Mouse (Mus musculus): ENCODE results near the gene Pla2g2e. TPM values are rescaled to one million over a fixed set of nuclear protein-coding genes. Genes with fewer than 3 reads are reported as not detected.

The Pla2g2e gene
- total and polyA plus RNA-seq, 2 experiments from 2014 or later: not detected

- H3K4me3 ChIP-seq (ENCODE audit: low read depth, low read length): no peak overlapping the region
- H3K27ac ChIP-seq (ENCODE audit: low read depth, low read length): peak overlapping the region; percentile 32; the same call in 1 of the 2 replicates
- H3K27me3 ChIP-seq (ENCODE audit: insufficient read depth, low read length): no peaks in the 10 kb centered on the region
- H3K9ac ChIP-seq (replicated peaks; ENCODE audit: low read length, poor library complexity, severe bottlenecking): no peak overlapping the region
- no peak overlapping the region for H3K4me2 ChIP-seq (ENCODE audit: low read depth, low read length, poor library complexity, severe bottlenecking)
- TF ChIP-seq CTCF (IDR thresholded peaks at IDR 0.05): no peak
- H3K4me1 ChIP-seq (ENCODE audit: insufficient read depth, low read length): 0 out of 2 replicates have a peak, but pooled peaks cover 3% of the 10 kb centered on the region
- ATAC-seq (ENCODE audit: low FRiP score) (no peak), DNase-seq (ENCODE audit: low spot score) (peak; percentile 37)
- H3K36me3 ChIP-seq (ENCODE audit: insufficient read depth, low read length): no peaks in the 10 kb centered on the region
- 68% methylated on average over 9 of the region's 9 CpGs for WGBS
- no peaks in the 10 kb centered on the region for H3K9me3 ChIP-seq (ENCODE audit: low read length)
Observed at GRCm38 (mm10) chr4:138855092-138855632, 22.6 kb upstream of the Pla2g2e start.

DNA sequence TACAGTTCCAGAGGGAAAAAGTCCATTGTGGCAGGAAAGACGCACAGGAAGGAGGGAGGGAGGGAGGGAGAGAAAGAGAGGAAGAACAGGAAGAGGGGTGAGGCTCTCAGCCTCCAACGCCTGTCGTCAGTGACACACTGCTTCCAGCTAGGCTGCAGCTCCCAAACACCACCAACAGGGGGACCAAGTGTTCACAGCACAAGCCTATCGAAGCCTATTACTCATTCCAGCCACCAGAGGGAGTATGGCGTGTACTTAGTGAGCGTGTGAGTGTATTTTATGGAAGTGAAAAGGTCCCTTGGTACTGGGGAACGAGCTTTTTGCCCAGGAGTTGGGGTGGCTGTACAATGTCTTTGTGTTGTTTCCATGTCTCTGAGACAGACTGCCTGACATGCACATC is 21.3 kb upstream of the Pla2g2e start:
- H3K4me3 ChIP-seq (ENCODE audit: low read depth, low read length): no peak overlapping the region
- peak; percentile 100 for TF ChIP-seq CTCF (IDR thresholded peaks at IDR 0.05)
- no peak overlapping the region for H3K9ac ChIP-seq (replicated peaks; ENCODE audit: low read length, poor library complexity, severe bottlenecking)
- ATAC-seq (ENCODE audit: low FRiP score) (0 out of 2 replicates have a peak, but pooled peaks have one; percentile 24), DNase-seq (ENCODE audit: low spot score) (peak; percentile 88)
- H3K9me3 ChIP-seq (ENCODE audit: low read length): no peaks in the 10 kb centered on the region
- no peak overlapping the region for H3K27ac ChIP-seq (ENCODE audit: low read depth, low read length)
- H3K27me3 ChIP-seq (ENCODE audit: insufficient read depth, low read length): no peaks in the 10 kb centered on the region
- H3K4me1 ChIP-seq (ENCODE audit: insufficient read depth, low read length): 0 out of 2 replicates have a peak, but pooled peaks cover 3% of the 10 kb centered on the region
- 31% methylated on average over 7 of the region's 7 CpGs for WGBS
- H3K36me3 ChIP-seq (ENCODE audit: insufficient read depth, low read length): no peaks in the 10 kb centered on the region
- no peak overlapping the region for H3K4me2 ChIP-seq (ENCODE audit: low read depth, low read length, poor library complexity, severe bottlenecking)

GRCm38 (mm10) chr4:138857576-138857975 is 20.2 kb upstream of the Pla2g2e start:
- Histone ChIP-seq H3K4me1 (ENCODE audit: insufficient read depth, low read length) (0 out of 2 replicates have a peak, but pooled peaks cover 3% of the 10 kb centered on the region), H3K9ac (replicated peaks; ENCODE audit: low read length, poor library complexity, severe bottlenecking) (no peak overlapping the region), H3K4me3 (ENCODE audit: low read depth, low read length) (no peak overlapping the region), H3K4me2 (ENCODE audit: low read depth, low read length, poor library complexity, severe bottlenecking) (no peak overlapping the region), H3K9me3 (ENCODE audit: low read length) (no peaks in the 10 kb centered on the region), H3K27ac (ENCODE audit: low read depth, low read length) (no peak overlapping the region), H3K27me3 (ENCODE audit: insufficient read depth, low read length) (no peaks in the 10 kb centered on the region), H3K36me3 (ENCODE audit: insufficient read depth, low read length) (no peaks in the 10 kb centered on the region)
- DNase-seq (ENCODE audit: low spot score): no peak
- WGBS: 88% methylated on average over 10 of the region's 10 CpGs
- ATAC-seq (ENCODE audit: low FRiP score): no peak
- no peak for TF ChIP-seq CTCF (IDR thresholded peaks at IDR 0.05)

GRCm38 (mm10) chr4:138858446-138858845 is 19.3 kb upstream of the Pla2g2e start:
- Histone ChIP-seq H3K9me3 (ENCODE audit: low read length) (no peaks in the 10 kb centered on the region), H3K9ac (replicated peaks; ENCODE audit: low read length, poor library complexity, severe bottlenecking) (no peak overlapping the region), H3K4me2 (ENCODE audit: low read depth, low read length, poor library complexity, severe bottlenecking) (no peak overlapping the region), H3K27ac (ENCODE audit: low read depth, low read length) (no peak overlapping the region), H3K4me1 (ENCODE audit: insufficient read depth, low read length) (0 out of 2 replicates have a peak, but pooled peaks cover 3% of the 10 kb centered on the region), H3K36me3 (ENCODE audit: insufficient read depth, low read length) (no peaks in the 10 kb centered on the region), H3K4me3 (ENCODE audit: low read depth, low read length) (no peak overlapping the region), H3K27me3 (ENCODE audit: insufficient read depth, low read length) (no peaks in the 10 kb centered on the region)
- no peak for TF ChIP-seq CTCF (IDR thresholded peaks at IDR 0.05)
- ATAC-seq (ENCODE audit: low FRiP score): no peak
- WGBS: 80% methylated on average over 15 of the region's 15 CpGs
- no peak for DNase-seq (ENCODE audit: low spot score)

GRCm38 (mm10) chr4:138859245-138859644 is 18.5 kb upstream of the Pla2g2e start:
- peak overlapping the region; percentile 51 for H3K9ac ChIP-seq (replicated peaks; ENCODE audit: low read length, poor library complexity, severe bottlenecking)
- 18% methylated on average over 9 of the region's 9 CpGs for WGBS
- H3K27ac ChIP-seq (ENCODE audit: low read depth, low read length): peak overlapping the region; percentile 74
- H3K36me3 ChIP-seq (ENCODE audit: insufficient read depth, low read length): no peaks in the 10 kb centered on the region
- ATAC-seq (ENCODE audit: low FRiP score) (no peak), DNase-seq (ENCODE audit: low spot score) (peak; percentile 85)
- TF ChIP-seq CTCF (IDR thresholded peaks at IDR 0.05): peak; percentile 78
- 0 out of 2 replicates have a peak, but pooled peaks cover 3% of the 10 kb centered on the region for H3K4me1 ChIP-seq (ENCODE audit: insufficient read depth, low read length)
- no peaks in the 10 kb centered on the region for H3K27me3 ChIP-seq (ENCODE audit: insufficient read depth, low read length)
- H3K9me3 ChIP-seq (ENCODE audit: low read length): no peaks in the 10 kb centered on the region
- peak overlapping the region; percentile 42 for H3K4me2 ChIP-seq (ENCODE audit: low read depth, low read length, poor library complexity, severe bottlenecking)
- peak overlapping the region; percentile 26 for H3K4me3 ChIP-seq (ENCODE audit: low read depth, low read length)

DNA sequence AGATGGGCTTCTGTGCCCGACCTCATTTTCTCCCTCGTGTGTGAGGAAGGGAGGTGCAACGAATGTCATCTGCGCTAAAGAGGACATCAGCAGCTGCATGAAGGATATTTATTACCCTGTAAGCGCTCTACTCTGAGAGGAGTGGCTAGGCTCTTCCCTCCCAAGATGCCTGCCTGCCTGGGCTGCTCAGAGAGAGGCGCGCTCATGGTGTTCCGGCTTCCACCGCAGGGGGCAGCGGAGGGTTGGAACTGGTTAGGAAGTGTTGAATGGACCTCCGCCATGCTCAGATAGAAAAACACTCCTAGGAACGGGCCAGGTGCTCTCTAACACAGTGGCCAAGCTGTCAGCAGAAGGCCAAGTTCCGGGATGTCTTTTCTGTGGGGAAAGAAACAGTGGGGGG is 18.0 kb upstream of the Pla2g2e start:
- peak; percentile 90 for DNase-seq (ENCODE audit: low spot score)
- peak overlapping the region; percentile 51 for H3K9ac ChIP-seq (replicated peaks; ENCODE audit: low read length, poor library complexity, severe bottlenecking)
- H3K9me3 ChIP-seq (ENCODE audit: low read length): no peaks in the 10 kb centered on the region
- H3K4me3 ChIP-seq (ENCODE audit: low read depth, low read length): peak overlapping the region; percentile 26
- H3K4me2 ChIP-seq (ENCODE audit: low read depth, low read length, poor library complexity, severe bottlenecking): peak overlapping the region; percentile 42
- 0 out of 2 replicates have a peak, but pooled peaks cover 3% of the 10 kb centered on the region for H3K4me1 ChIP-seq (ENCODE audit: insufficient read depth, low read length)
- no peaks in the 10 kb centered on the region for H3K27me3 ChIP-seq (ENCODE audit: insufficient read depth, low read length)
- peak; percentile 83 for TF ChIP-seq CTCF (IDR thresholded peaks at IDR 0.05)
- H3K36me3 ChIP-seq (ENCODE audit: insufficient read depth, low read length): no peaks in the 10 kb centered on the region
- H3K27ac ChIP-seq (ENCODE audit: low read depth, low read length): peak overlapping the region; percentile 74
- ATAC-seq (ENCODE audit: low FRiP score): peak; percentile 86
- 6% methylated on average over 13 of the region's 13 CpGs for WGBS

Measured in midbrain, postnatal 0 days (tissue).